Mouse (Mus musculus): ENCODE results near the gene Syt16.
A peak's percentile ranks its signal among the peaks of the same experiment; 100 is the strongest.

- TF ChIP-seq CTCF (IDR thresholded peaks at IDR 0.05) (peak; percentile 76), EP300 (IDR thresholded peaks at IDR 0.05) (no peak)
These were observed 296.2 kb downstream of the Syt16 start for GRCm38 (mm10) chr12:74293624-74294023.

Data from lung, postnatal 0 days (tissue).